Mouse (Mus musculus): ENCODE data around the gene Hoxc11. TPM values are rescaled to one million over a fixed set of nuclear protein-coding genes. Genes with fewer than 3 reads are reported as not detected.

Gene Hoxc11
- total and polyA plus RNA-seq, 3 experiments = not detected

DNA sequence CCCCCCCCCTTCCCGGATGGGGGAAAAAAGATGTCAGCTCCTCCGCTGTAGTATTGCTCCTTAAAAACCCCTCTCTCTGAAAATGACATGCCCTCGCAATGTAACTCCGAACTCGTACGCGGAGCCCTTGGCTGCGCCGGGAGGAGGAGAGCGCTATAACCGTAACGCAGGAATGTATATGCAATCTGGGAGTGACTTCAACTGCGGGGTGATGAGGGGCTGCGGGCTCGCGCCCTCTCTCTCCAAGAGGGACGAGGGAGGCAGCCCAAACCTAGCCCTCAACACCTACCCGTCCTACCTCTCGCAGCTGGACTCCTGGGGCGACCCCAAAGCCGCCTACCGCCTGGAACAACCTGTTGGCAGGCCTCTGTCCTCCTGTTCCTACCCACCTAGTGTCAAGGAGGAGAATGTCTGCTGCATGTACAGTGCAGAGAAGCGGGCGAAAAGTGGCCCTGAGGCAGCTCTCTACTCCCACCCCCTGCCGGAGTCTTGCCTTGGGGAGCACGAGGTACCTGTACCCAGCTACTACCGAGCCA, 12.6 kb downstream of the Hoxc11 start, which contains the start of gene Hoxc10:
Gene Hoxc10, plus strand, starts transcription at position 21 of the 536 bp plus-strand sequence.
- Histone ChIP-seq H3K9me3 (replicated peaks; ENCODE audit: low read length) (no peaks in the 10 kb centered on the region), H3K4me3 (replicated peaks in 1 of 3; ENCODE audit: low read depth in 2 of 3, low read length in 2 of 3, poor library complexity in 1 of 3) (peak within 1 kb of the TSS in 2 of 3 experiments; percentile 21 to 23), H3K27me3 (replicated peaks) (peaks cover 93% of the 10 kb centered on the region), H3K4me1 (ENCODE audit: control insufficient read depth in 1 of 2, insufficient read depth in 2 of 2) (peaks cover 9 to 28% of the 10 kb centered on the region in 2 experiments), H3K27ac (ENCODE audit: insufficient read depth, low read depth) (no peak within 1 kb of the TSS), H3K79me2 (replicated peaks; ENCODE audit: control insufficient read depth, extremely low read depth, insufficient read depth, poor library complexity, severe bottlenecking) (no peaks in the 10 kb centered on the region), H3K4me2 (ENCODE audit: insufficient read depth, low read depth, poor library complexity, severe bottlenecking) (peak within 1 kb of the TSS; percentile 74), H3K9ac (ENCODE audit: insufficient read depth, low read depth) (peak within 1 kb of the TSS; percentile 15; the same call in 1 of the 2 replicates), H3K36me3 (replicated peaks in 1 of 2; ENCODE audit: control insufficient read depth in 1 of 2, insufficient read depth in 1 of 2, low read length in 1 of 2) (no peaks in the 10 kb centered on the region)
- in situ Hi-C loops (cut with MboI; ENCODE audit: low pct_ligation_motif_present, low pct_unique_long_range_greater_than_20kb, low sequenced_read_pairs) = no loop called here
- DNase-seq (ENCODE audit: extremely low read depth) = no peak
- TF ChIP-seq MXI1 (IDR thresholded peaks at IDR 0.05; ENCODE audit: low read depth, low read length) (no peak), MAZ (IDR thresholded peaks at IDR 0.05; ENCODE audit: low read depth, low read length) (no peak), BHLHE40 (IDR thresholded peaks at IDR 0.05; ENCODE audit: low read depth, low read length) (no peak), POLR2AphosphoS2 (IDR thresholded peaks at IDR 0.05; ENCODE audit: low read depth, low read length) (no peak), ZC3H11A (IDR thresholded peaks at IDR 0.05; ENCODE audit: low read depth, low read length) (no peak), ETS1 (conservative IDR thresholded peaks at IDR 0.05; ENCODE audit: low read depth, low read length) (no peak), JUN (IDR thresholded peaks at IDR 0.05; ENCODE audit: insufficient read depth, low read depth, low read length) (no peak), ZNF384 (IDR thresholded peaks at IDR 0.05; ENCODE audit: low read depth, low read length) (no peak), PAX5 (IDR thresholded peaks at IDR 0.05; ENCODE audit: low read length) (no peak), CHD1 (IDR thresholded peaks at IDR 0.05; ENCODE audit: low read depth, low read length) (no peak), POLR2A (IDR thresholded peaks at IDR 0.05; ENCODE audit: low read depth, low read length) (no peak), USF2 (conservative IDR thresholded peaks at IDR 0.05; ENCODE audit: low read depth, low read length) (no peak), UBTF (IDR thresholded peaks at IDR 0.05; ENCODE audit: low read depth, low read length) (no peak), SMC3 (IDR thresholded peaks at IDR 0.05; ENCODE audit: low read depth, low read length) (no peak), MAX (IDR thresholded peaks at IDR 0.05; ENCODE audit: low read length) (no peak), RCOR1 (conservative IDR thresholded peaks at IDR 0.05; ENCODE audit: low read depth, low read length) (no peak), TCF12 (IDR thresholded peaks at IDR 0.05; ENCODE audit: low read depth, low read length) (no peak), GABPA (IDR thresholded peaks at IDR 0.05; ENCODE audit: insufficient replicate concordance, low read depth, low read length) (no peak), TBP (conservative IDR thresholded peaks at IDR 0.05; ENCODE audit: low read depth, low read length) (no peak)
- dilution Hi-C loops (cut with MboI; ENCODE audit: extremely low pct_ligation_motif_present, extremely low pct_unique_long_range_greater_than_20kb, low sequenced_read_pairs) = no loop called here

DNA sequence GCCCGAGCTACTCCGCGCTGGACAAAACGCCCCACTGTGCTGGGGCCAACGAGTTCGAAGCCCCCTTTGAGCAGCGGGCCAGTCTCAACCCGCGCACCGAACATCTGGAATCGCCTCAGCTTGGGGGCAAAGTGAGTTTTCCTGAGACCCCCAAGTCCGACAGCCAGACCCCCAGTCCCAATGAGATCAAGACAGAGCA, 13.0 kb downstream of the Hoxc11 start, which contains the start of gene Hoxc5:
Gene Hoxc5, plus strand, starts transcription at position 132 of the 199 bp plus-strand sequence.
- dilution Hi-C loops (cut with MboI; ENCODE audit: extremely low pct_ligation_motif_present, extremely low pct_unique_long_range_greater_than_20kb, low sequenced_read_pairs) (no loop called here), in situ Hi-C loops (cut with MboI; ENCODE audit: low pct_ligation_motif_present, low pct_unique_long_range_greater_than_20kb, low sequenced_read_pairs) (no loop called here)
- H3K4me1 ChIP-seq (ENCODE audit: control insufficient read depth in 1 of 2, insufficient read depth in 2 of 2) = peaks cover 9 to 28% of the 10 kb centered on the region in 2 experiments
- peaks cover 95% of the 10 kb centered on the region for H3K27me3 ChIP-seq (replicated peaks)
- no peak for DNase-seq (ENCODE audit: extremely low read depth)
- peak within 1 kb of the TSS in 2 of 3 experiments; percentile 21 to 23 for H3K4me3 ChIP-seq (replicated peaks in 1 of 3; ENCODE audit: low read depth in 2 of 3, low read length in 2 of 3, poor library complexity in 1 of 3)
- TF ChIP-seq E2F4 (IDR thresholded peaks at IDR 0.05; ENCODE audit: insufficient replicate concordance, low read depth, low read length) (no peak), JUN (IDR thresholded peaks at IDR 0.05; ENCODE audit: insufficient read depth, low read depth, low read length) (no peak), EP300 (IDR thresholded peaks at IDR 0.05; ENCODE audit: low read length) (no peak)
- H3K9ac ChIP-seq (ENCODE audit: insufficient read depth, low read depth) = peak within 1 kb of the TSS; percentile 15; the same call in 1 of the 2 replicates
- H3K9me3 ChIP-seq (replicated peaks; ENCODE audit: low read length) = no peaks in the 10 kb centered on the region
- H3K79me2 ChIP-seq (replicated peaks; ENCODE audit: control insufficient read depth, extremely low read depth, insufficient read depth, poor library complexity, severe bottlenecking) = no peaks in the 10 kb centered on the region
- H3K4me2 ChIP-seq (ENCODE audit: insufficient read depth, low read depth, poor library complexity, severe bottlenecking) = peak within 1 kb of the TSS; percentile 74
- no peak within 1 kb of the TSS for H3K27ac ChIP-seq (ENCODE audit: insufficient read depth, low read depth)
- no peaks in the 10 kb centered on the region for H3K36me3 ChIP-seq (replicated peaks in 1 of 2; ENCODE audit: control insufficient read depth in 1 of 2, insufficient read depth in 1 of 2, low read length in 1 of 2)
